Mouse (Mus musculus): Measurements from ENCODE around the gene Traf5.

The Traf5 gene

DNA sequence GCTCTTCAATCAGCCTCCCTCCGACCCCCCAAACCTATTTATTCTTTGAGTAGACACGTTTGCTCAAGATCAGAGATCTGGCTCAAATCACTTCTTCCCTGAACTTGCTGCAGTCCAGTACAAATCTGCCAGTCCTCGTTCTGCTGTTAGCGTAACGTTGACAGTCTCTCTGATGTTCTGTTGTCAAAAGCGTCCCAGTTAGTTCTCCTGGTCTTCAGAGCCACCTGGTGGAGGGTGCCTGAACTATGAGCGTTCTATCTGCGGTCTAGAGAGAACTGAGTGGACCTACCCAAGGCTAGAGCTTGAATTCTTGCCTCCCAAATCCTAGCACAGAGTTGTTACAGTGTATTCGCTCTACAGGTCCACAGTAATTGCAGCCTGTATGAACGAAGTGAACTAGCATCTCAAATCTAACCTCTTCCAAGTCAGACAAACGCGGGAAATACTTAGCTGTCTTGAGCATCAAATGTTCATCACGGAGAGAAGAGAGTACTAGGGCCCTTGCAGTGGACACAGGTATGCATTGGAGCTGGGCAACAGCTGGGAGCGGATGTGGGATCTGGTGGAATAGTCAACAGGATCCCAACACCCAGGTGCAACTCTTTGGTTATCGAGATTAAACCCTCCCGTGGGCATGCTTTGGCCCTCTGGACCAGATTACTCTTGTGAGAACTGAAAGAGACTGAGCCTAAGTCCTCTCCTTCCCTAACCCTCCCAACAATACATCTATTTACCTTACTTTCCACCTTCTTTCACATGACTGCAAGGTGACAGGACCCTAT, 711 bp upstream of the Traf5 start:
- DNase-seq (ENCODE audit: low read depth, low spot score): peak; percentile 92

DNA sequence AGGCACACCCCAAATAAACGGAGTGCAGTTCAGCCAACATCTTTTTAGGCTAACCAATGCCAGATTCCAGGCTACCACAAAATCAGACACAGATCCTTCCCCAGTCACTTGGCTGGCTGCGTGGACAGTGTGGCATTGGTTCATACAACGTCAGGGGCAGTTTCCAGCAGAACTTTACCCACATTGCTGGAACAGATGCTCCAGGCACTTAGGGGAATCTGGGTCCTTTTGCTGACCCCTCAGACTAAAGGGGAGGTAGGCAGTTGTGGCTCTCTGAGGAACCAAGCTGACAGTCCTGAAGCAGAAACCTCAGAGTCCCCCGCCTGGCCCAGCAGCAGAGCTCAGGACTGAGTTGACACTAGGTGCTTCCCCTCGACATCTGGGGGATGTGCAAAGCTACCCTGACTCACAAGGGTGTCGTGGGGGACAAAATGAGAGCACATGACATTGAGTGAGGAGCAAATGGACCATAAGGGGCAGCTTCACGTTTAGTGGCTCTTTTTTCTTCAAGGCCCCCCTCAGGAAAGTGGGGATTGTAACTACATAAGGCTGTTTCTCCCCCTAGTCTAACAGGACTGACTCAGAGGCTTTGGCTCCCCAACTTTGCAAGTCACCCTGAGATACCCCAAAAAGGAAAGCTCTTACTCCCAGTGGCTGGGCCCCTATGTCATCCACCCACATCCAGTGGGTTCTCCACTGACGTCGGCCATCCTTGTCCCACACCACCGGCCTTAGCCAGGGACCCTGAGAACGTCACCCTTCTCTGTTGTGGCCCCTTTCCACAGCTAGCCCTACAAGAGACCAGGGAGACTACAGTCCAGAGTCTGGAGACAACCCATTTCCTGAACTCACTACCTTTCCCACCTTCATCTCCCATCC, 1.4 kb downstream of the Traf5 start:
- DNase-seq (ENCODE audit: low read depth, low spot score): no peak

DNA sequence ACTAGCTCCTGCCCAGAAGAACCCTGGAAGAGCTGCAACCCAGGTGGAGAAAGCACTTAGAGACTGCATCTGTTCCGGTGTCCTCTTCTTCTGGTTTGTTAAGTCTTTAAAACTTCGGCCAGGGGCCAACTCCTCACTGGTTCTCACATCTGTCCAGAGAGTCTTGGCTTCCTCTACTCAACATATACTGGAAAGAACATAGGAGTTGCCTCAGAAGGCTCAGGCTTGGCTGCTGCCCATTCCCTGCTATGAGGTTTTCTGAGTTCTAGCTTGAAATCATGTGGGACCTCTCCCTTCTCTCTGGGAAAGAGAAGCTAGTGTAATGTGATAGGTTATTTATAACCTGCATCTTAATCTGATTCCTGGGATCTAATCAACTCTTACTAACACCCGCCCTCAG, 2.1 kb downstream of the Traf5 start:
- peak; percentile 45 for DNase-seq (ENCODE audit: low read depth, low spot score)

DNA sequence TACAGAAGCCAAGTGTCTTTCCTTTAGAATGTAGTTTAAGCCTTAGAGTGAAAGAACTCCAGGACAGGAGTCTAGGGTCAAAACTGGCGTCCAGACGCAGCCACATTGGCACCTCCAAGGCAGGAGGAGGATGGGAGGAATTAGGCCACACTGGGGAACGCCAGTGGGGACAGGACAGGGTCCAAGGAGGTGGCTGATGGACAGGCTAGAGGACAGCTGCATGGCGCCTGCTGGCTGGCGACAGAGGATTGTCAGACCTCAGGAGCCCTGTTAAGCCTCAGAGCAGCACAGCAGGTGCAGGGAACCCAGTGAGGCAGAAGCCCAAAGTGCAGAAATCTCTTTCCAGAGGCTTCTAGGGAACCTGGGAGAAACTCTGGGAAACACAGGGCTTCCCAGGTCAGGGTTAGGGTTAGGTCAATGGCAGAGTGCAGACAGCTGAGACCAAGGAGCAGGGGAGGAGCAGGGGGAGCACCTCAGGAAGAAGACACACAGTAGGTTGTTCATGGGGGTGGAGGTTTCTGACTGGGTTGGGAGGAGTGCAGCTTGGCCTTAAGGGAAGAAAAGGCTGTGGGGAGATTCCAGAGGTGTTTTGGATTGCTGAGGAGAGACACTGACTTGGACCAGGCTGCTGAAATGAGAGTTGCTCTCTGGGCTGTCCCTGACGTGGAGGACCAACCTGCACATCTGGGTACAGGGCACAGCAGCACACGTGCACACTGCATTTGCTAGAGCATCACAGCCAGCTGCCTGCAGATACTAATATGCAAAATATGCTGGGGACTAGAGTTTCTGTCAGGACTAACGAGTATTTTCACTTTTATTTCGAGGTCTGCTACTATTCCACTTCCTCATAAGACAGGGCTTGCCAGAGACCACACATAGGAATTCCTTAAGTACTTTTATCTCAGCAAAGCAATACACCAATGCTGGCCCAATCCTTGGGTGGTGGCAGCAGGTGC, 2.9 kb downstream of the Traf5 start:
- no peak for DNase-seq (ENCODE audit: low read depth, low spot score)

DNA sequence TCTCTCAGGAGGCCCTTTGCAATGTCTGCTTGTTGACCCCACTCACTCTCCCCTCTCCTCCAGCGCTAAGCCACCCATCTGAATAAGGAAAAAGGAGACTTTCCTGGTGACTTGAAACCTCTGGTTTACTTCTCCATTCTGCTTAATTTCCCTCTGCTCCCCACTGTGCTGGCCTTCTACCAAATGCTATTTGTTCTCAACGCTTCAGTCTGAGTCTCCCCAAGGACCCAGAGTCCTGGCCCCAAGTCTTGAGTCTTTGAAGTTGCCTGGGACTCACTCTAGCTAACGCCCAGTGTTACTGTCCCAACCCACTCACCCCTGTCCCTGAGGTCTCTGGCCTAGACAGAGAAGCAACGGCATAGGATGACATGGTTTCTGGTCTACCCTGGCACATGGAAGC, 4.3 kb downstream of the Traf5 start:
- DNase-seq (ENCODE audit: low read depth, low spot score): no peak

DNA sequence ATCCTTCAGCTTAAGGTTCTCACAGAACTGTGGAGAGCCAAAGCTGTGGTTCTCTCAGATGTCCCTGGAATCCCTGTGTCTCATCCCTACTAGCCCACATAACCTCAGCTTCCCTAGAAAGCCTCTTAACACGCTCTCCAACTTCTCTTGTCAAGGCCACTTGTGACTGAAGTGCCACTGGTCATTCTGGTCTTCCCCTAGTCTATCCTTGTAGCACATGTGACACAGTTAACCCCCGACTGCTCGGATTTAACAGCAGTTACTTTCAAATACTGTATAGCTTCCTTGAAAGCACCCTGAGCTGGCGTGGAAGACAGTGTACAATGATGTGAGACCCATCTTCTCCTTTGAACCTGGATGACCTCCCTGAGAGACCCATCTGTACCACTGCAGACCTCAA, 5.3 kb downstream of the Traf5 start:
- DNase-seq (ENCODE audit: low read depth, low spot score): no peak

DNA sequence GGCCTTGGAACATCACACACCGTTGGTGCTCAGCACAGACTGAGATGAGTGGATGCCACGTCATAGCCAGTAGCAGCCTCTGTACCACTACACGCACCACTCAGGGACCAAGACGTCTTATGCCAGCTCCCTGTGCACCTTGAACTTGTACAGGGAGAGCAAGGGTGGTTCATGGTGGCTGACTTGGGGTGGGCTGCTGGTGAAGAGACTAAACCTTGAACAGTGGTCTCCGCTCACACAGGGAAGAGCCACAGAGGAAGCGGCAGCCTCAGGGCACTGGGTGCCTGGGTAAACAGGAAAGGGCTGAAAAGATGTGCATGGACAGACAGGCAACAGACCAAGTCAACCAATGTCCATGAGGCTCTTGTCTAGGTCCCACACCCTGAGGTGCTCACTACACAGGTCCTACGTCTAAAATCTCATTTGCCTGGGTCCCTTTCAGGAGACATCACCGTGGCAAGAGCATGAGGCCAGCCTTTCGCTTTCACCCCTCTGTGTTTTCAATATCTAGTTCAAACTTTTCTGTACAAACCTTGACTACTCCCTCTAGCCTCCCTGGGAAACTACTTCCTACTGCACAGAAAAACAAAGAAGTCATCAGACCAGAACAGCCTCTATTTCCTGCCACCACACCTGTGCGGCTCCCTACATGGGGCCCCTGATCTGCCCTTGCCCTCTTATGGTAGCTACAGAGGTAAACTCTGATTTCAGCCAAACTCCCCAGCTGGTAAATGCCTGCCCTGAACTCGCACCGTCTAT, 5.9 kb downstream of the Traf5 start:
- no peak for DNase-seq (ENCODE audit: low read depth, low spot score)

DNA sequence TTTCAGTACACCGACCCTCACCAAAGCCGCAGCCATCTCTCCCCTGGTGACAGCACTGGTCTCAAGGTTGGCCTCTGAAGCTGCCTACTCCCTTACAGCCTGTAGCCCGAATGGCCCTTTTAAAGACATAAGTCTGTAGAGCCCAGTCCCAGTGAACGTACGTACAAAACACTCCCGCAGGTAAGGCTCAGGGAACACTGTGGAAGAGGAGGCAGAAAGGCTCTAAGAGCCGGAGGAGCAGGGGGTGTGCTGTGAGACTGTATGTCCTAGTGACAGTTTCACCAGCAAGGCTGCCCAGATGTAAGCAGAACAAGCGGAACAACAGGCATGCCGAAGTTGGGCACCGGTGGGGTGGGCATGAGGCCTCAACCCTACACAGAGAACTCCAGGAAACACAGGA, 7.1 kb downstream of the Traf5 start:
- no peak for DNase-seq (ENCODE audit: low read depth, low spot score)

DNA sequence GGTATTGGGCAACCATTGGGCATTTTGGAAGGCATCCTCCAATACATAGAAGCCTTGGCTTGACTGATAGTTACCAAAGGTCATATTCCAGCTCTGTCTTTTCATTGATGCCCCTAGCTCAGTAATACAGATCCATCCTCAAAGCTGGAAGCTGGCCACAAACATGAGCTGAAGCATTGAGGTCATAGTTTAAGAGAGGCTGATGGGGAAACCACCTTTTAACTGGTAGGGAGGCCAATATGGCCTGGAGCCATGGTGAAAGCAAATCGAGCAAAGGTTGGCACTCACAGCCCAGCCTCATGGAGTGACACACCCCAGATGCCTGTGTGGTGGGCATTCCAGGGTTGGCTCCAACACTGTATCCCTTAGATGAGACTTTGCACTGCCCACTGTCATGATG, 9.7 kb downstream of the Traf5 start:
- DNase-seq (ENCODE audit: low read depth, low spot score): no peak

DNA sequence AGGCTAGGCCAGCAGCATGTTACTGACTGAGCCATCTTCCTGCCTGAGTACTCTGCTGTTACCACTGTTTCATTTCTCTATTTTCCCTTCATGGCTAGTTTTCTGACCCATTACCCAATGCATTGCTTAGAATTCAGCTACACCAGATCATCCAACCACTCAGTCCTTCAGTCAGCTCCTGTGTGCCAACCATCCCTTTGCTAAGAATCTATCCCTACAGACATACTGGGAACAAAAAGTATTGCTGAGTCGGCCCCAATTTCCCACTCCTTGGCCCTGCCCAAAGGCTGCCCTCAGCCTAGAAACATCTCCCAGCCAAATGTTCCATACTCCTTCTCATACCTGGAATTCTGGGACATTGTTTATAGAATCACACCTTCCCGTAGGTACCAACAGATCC, 11.2 kb downstream of the Traf5 start:
- no peak for DNase-seq (ENCODE audit: low read depth, low spot score)

DNA sequence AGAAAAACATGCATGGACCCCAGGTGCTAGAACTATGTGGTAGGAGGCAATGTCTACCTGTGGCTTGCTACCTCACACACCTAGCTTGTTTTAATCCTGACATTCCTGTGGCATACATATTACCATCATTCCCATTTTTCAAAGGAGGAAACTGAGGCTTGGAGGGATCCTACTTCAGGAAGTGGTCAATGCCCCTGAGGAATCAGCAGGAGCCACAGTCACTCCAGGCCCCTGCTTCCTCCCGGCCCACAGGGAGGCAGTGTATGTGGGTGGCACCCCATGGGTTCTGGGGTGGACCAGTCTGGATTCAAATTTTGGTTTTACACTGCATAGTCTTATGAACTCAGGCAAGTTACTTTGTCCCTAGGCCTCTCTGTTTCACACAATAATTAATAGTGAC, 13.2 kb downstream of the Traf5 start:
- DNase-seq (ENCODE audit: low read depth, low spot score): no peak

DNA sequence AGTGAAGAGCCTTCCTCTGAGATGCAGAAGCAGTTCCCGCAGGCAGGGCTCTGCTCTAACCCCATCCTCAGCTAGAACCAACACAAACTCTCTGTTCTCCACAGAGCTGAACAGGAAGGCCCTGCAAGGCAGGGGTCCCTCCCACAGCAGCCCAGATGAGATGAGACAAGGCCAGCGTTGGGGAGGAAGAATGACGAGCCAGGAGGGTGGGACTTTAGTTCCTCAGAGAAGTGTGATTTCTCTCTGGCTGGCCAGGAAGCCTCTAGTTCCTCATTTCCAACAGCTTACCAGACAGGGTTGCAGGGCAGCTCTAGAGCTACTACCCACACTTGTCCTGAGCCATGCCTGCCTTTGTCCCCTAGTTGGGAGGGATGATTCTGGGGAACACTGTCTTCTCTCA, 14.0 kb downstream of the Traf5 start:
- peak; percentile 52 for DNase-seq (ENCODE audit: low read depth, low spot score)

DNA sequence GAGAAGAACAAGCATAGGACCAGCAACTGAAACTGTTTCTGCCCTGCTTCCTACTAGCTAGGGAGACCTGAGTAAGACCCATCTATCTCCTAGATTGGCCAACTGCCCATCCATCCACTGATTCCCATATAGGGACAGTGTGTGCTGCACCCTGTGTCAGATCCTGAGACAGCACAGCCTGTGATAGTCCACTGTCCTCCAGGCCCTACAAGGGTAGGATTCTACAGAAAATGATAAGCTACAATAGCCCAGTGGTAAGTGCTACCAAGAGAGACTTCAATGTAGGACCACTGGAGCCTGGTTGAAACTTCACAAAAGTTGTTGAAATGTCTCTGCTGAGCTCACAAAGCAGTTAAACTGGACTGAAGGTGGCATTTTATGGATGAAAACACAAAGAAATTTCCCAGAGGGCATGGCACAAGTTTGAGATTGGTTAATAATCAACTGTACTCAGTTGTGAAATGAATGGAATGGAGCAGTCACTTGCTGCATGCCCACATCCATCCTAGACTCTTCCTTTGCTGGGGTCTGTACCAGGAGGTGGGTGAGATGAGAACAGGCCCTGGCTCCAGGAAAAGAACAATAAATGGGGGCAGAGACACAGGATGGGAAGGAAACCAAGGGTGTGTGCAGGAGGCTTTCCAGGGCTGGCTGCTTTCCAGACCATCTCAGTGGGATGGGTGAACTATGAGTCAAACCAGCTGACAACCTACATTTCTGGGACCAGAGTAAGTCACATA, 15.4 kb downstream of the Traf5 start:
- peak; percentile 79 for DNase-seq (ENCODE audit: low read depth, low spot score)

DNA sequence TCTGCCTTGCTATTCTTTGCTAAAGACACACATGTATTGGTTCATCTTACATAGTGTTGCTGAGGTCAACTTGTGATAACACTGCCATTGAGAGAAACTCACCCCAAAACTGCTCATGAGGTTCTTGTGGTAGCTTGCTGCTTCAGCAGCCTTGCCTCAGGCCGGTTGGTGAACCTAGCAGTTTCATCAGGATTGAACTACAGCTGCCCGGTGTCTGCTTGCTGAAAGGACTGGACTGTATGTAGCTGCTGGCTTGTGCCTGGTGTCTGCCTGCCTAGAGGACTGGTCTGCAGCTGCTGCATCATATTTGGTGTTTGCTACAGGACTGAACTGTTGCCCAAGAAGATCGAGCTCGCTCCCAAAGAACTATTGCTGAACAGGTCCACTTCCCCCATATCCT, 16.3 kb downstream of the Traf5 start:
- no peak for DNase-seq (ENCODE audit: low read depth, low spot score)

DNA sequence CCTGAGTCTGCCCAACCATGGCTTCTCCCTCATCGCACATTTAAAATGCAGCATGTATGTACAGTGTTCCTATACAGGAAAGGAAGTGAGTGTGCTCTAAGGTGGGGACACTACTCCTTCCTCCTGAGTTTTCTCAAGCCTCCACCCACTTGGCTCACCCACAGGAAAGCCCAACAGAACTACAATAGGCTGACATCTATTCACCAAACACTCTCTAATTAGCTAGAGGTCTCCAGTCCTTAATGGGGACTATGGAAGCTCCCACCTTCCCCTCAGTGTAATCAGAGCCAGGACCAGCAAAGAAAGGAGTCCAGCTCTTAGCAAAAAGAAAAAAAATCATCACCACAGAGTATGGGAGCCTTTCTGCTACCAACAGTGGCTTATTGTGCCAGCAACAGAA, 17.5 kb downstream of the Traf5 start:
- DNase-seq (ENCODE audit: low read depth, low spot score): no peak

DNA sequence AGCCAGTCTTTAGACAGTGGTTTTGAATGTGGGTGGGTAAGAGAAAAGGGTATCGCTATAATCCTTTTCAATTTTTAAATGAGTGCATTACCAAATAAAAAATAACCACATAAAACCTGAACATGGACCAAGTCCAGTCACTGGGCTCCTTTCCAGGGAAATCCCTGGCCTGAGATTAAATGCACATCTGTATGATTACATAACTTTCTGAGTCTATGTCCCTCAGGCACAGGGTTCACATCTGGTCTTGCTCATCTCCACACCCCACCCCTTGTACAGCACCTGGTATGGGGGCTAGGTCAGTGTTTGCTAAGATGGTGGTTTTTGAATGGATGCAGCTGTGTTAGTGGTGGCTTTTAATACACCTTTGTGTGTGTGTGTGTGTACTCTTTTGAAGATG, 19.9 kb downstream of the Traf5 start:
- no peak for DNase-seq (ENCODE audit: low read depth, low spot score)

DNA sequence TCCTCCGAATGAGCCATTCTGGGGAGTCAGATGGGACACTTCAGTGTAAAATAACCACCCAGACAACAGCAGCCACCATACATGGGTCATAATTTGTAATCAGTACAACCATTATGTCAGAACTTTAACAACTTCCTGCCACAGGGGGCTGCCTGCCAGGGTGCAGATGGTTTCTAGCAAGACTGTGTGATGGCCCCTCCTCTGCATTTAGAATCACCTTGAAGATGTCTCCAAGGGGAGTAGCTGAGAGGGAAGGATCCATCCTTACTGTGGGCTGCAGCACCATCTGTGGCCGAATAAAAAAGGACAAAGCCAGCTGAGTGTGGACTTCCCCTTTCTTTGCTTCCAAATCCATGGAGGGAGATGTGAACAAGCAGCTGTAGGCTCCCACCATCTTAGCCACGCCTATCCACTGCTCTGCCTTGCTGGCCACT, 21.7 kb downstream of the Traf5 start:
- peak; percentile 61 for DNase-seq (ENCODE audit: low read depth, low spot score)

DNA sequence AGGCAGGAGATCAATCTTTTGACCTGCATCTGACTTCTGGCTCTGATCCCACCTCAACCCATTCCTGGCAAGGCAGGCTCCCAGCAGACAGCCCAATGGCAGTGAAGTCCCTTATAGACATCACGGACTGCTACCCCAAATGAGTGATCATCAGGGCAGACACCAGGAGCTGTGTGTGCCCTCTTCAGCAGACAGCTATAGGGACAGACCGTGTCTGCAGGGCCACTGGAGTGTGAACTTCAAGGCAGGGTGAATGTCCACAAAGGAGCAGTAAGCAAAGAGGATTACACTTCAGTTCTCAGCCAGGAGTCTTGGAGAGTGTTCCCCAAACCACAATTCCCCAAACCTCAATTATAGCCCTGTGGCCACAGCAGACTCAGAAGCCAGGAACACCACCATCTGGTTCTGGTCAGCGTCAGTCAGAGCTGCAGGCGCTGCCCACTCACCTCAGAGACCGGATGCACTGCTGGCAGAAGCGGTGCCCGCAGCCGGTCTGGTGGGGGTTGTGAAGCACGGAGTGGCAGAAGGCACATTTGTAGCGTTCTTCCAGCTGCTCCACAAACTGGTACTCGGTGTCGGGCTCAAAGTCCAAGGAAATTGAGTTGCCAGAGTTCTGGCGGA, 22.3 kb downstream of the Traf5 start:
- peak; percentile 76 for DNase-seq (ENCODE audit: low read depth, low spot score)

DNA sequence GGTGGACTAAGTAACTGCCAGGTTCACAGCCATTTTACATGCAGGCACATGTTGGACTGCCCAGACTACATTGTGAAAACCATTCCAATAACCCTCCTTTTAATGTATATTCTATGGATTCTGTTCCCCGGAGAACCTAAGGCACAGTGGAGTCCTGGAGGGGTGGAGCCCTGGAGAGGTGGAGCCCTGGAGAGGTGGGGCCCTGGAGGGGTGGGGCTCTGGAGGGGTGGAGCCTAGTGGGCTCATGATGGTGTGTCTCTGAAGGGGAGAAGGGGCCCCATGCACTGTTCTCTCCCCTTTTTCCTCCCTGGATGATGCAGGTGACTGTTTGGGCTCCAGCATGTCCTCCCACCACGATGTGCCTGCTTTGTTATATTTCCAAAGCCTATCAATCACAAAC, 24.2 kb downstream of the Traf5 start:
- DNase-seq (ENCODE audit: low read depth, low spot score): no peak

DNA sequence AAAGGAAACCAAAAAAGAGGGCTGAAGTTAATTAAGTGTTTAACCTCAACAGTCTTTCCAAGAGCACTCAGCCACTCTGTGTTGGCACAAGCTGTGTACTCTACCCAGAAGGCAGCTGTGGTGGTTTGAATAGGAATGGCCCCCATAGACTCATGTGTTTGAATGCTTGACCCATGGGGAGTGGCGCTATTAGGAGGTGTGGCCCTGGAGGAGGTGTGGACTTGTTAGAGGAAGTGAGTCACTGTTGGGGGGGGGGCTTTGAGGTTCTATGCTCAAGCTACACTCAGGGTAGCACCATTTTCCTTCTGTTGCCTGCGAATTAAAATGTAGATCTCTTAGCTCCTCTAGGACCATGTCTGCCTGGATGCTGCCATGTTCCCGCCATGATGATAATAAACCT, 25.4 kb downstream of the Traf5 start:
- DNase-seq (ENCODE audit: low read depth, low spot score): no peak

Data from brain, adult 2 months (tissue).